Mouse (Mus musculus): ENCODE measurements around the gene Gdf15. TPM values are rescaled to one million over a fixed set of nuclear protein-coding genes. Genes with fewer than 3 reads are reported as not detected.

Gdf15 gene
- polyA plus RNA-seq, 1 experiment, result 6.7 TPM

- TF ChIP-seq CTCF (IDR thresholded peaks at IDR 0.05; ENCODE audit: borderline replicate concordance, control insufficient read depth, extremely low read depth, insufficient read depth, low read length, poor library complexity), result no peak
- TF ChIP-seq POLR2A (IDR thresholded peaks at IDR 0.05; ENCODE audit: control insufficient read depth, extremely low read depth, insufficient read depth, low read length, poor library complexity), result no peak
- no peaks in the 10 kb centered on the region for H3K36me3 ChIP-seq (ENCODE audit: control insufficient read depth, insufficient read depth, low read length)
- WGBS, result 95% methylated on average over 10 of the region's 10 CpGs
- H3K27me3 ChIP-seq (ENCODE audit: control insufficient read depth, insufficient read depth, low read length), result no peaks in the 10 kb centered on the region
- no peak overlapping the region for H3K4me3 ChIP-seq (ENCODE audit: control insufficient read depth, insufficient read depth, low read length)
- peaks cover 41% of the 10 kb centered on the region for H3K4me1 ChIP-seq (replicated peaks; ENCODE audit: control insufficient read depth, insufficient read depth, low read length)
- DNase-seq, result no peak
- H3K27ac ChIP-seq (ENCODE audit: control insufficient read depth, insufficient read depth, low read length), result no peak overlapping the region
Observed at GRCm38 (mm10) chr8:70671615-70672324, 39.5 kb upstream of the Gdf15 start.

- TF ChIP-seq CTCF (IDR thresholded peaks at IDR 0.05; ENCODE audit: borderline replicate concordance, control insufficient read depth, extremely low read depth, insufficient read depth, low read length, poor library complexity), result no peak
- no peak for TF ChIP-seq POLR2A (IDR thresholded peaks at IDR 0.05; ENCODE audit: control insufficient read depth, extremely low read depth, insufficient read depth, low read length, poor library complexity)
- no peak for DNase-seq
- Histone ChIP-seq H3K27ac (ENCODE audit: control insufficient read depth, insufficient read depth, low read length) (peak overlapping the region; percentile 41), H3K4me1 (replicated peaks; ENCODE audit: control insufficient read depth, insufficient read depth, low read length) (peaks cover 18% of the 10 kb centered on the region), H3K36me3 (ENCODE audit: control insufficient read depth, insufficient read depth, low read length) (no peaks in the 10 kb centered on the region), H3K27me3 (ENCODE audit: control insufficient read depth, insufficient read depth, low read length) (no peaks in the 10 kb centered on the region), H3K4me3 (ENCODE audit: control insufficient read depth, insufficient read depth, low read length) (no peak overlapping the region)
- 58% methylated on average over 5 of the region's 5 CpGs for WGBS
Observed at GRCm38 (mm10) chr8:70667071-70667470, 34.8 kb upstream of the Gdf15 start.

- Histone ChIP-seq H3K4me1 (replicated peaks; ENCODE audit: control insufficient read depth, insufficient read depth, low read length) (peaks cover 19% of the 10 kb centered on the region), H3K27ac (ENCODE audit: control insufficient read depth, insufficient read depth, low read length) (no peak overlapping the region), H3K36me3 (ENCODE audit: control insufficient read depth, insufficient read depth, low read length) (no peaks in the 10 kb centered on the region), H3K27me3 (ENCODE audit: control insufficient read depth, insufficient read depth, low read length) (no peaks in the 10 kb centered on the region), H3K4me3 (ENCODE audit: control insufficient read depth, insufficient read depth, low read length) (no peak overlapping the region)
- TF ChIP-seq CTCF (IDR thresholded peaks at IDR 0.05; ENCODE audit: borderline replicate concordance, control insufficient read depth, extremely low read depth, insufficient read depth, low read length, poor library complexity) (no peak), POLR2A (IDR thresholded peaks at IDR 0.05; ENCODE audit: control insufficient read depth, extremely low read depth, insufficient read depth, low read length, poor library complexity) (no peak)
- 97% methylated on average over 2 of the region's 2 CpGs for WGBS
- no peak for DNase-seq
Observed at GRCm38 (mm10) chr8:70665599-70665998, 33.3 kb upstream of the Gdf15 start.

GRCm38 (mm10) chr8:70664631-70665030 is 32.4 kb upstream of the Gdf15 start:
- Histone ChIP-seq H3K4me3 (ENCODE audit: control insufficient read depth, insufficient read depth, low read length) (no peak overlapping the region), H3K27me3 (ENCODE audit: control insufficient read depth, insufficient read depth, low read length) (no peaks in the 10 kb centered on the region), H3K27ac (ENCODE audit: control insufficient read depth, insufficient read depth, low read length) (no peak overlapping the region), H3K36me3 (ENCODE audit: control insufficient read depth, insufficient read depth, low read length) (no peaks in the 10 kb centered on the region), H3K4me1 (replicated peaks; ENCODE audit: control insufficient read depth, insufficient read depth, low read length) (peaks cover 28% of the 10 kb centered on the region)
- TF ChIP-seq POLR2A (IDR thresholded peaks at IDR 0.05; ENCODE audit: control insufficient read depth, extremely low read depth, insufficient read depth, low read length, poor library complexity), result no peak
- no peak for DNase-seq
- 76% methylated on average over 3 of the region's 3 CpGs for WGBS

- no peak overlapping the region for H3K4me3 ChIP-seq (ENCODE audit: control insufficient read depth, insufficient read depth, low read length)
- no peak overlapping the region for H3K27ac ChIP-seq (ENCODE audit: control insufficient read depth, insufficient read depth, low read length)
- TF ChIP-seq CTCF (IDR thresholded peaks at IDR 0.05; ENCODE audit: borderline replicate concordance, control insufficient read depth, extremely low read depth, insufficient read depth, low read length, poor library complexity) (no peak), POLR2A (IDR thresholded peaks at IDR 0.05; ENCODE audit: control insufficient read depth, extremely low read depth, insufficient read depth, low read length, poor library complexity) (no peak)
- H3K36me3 ChIP-seq (ENCODE audit: control insufficient read depth, insufficient read depth, low read length), result no peaks in the 10 kb centered on the region
- no peaks in the 10 kb centered on the region for H3K27me3 ChIP-seq (ENCODE audit: control insufficient read depth, insufficient read depth, low read length)
- DNase-seq, result no peak
- 84% methylated on average over 4 of the region's 4 CpGs for WGBS
- peaks cover 33% of the 10 kb centered on the region for H3K4me1 ChIP-seq (replicated peaks; ENCODE audit: control insufficient read depth, insufficient read depth, low read length)
Observed at GRCm38 (mm10) chr8:70663691-70664090, 31.4 kb upstream of the Gdf15 start.

GRCm38 (mm10) chr8:70660273-70660725 is 28.0 kb upstream of the Gdf15 start, which contains the start of gene Pgpep1:
Gene Pgpep1 (minus strand): TSS chr8:70660388.
- Histone ChIP-seq H3K4me1 (replicated peaks; ENCODE audit: control insufficient read depth, insufficient read depth, low read length) (peaks cover 15% of the 10 kb centered on the region), H3K4me3 (ENCODE audit: control insufficient read depth, insufficient read depth, low read length) (peak within 1 kb of the TSS; percentile 90), H3K27me3 (ENCODE audit: control insufficient read depth, insufficient read depth, low read length) (no peaks in the 10 kb centered on the region), H3K36me3 (ENCODE audit: control insufficient read depth, insufficient read depth, low read length) (no peaks in the 10 kb centered on the region), H3K27ac (ENCODE audit: control insufficient read depth, insufficient read depth, low read length) (no peak within 1 kb of the TSS)
- TF ChIP-seq POLR2A (IDR thresholded peaks at IDR 0.05; ENCODE audit: control insufficient read depth, extremely low read depth, insufficient read depth, low read length, poor library complexity), result no peak
- no peak for TF ChIP-seq CTCF (IDR thresholded peaks at IDR 0.05; ENCODE audit: borderline replicate concordance, control insufficient read depth, extremely low read depth, insufficient read depth, low read length, poor library complexity)
- DNase-seq, result peak; percentile 33
- WGBS, result 10% methylated on average over 14 of the region's 14 CpGs

Data from thymus, adult 2 months (tissue).